Mouse (Mus musculus): ENCODE data around the gene Cyp2d26.
"Not testable (repeated sequence)": the region's sequence is repeated elsewhere in the genome, so short reads cannot be mapped to it uniquely, and the experiment has no call there.

The Cyp2d26 gene

DNA sequence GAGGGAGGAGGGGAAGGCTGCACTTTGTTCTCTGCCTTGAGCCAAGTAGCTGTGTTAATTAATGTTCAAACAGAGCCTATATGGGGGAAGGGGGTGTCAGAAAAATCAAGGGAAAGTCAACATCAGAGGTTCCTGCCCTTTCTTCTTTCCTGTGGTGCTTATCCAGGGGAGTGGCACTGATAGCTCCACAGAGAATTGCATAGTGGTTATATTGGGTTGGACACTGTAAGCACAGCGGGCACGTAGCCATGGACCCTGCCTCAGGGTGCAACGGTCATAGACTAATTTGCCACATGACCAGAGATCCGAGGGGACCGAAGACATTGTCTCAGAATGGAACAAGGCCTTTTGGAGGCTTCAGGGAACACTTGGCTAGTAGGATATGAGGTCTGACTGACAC lies at the start of gene Cyp2d26:
TSS of gene Cyp2d26 (minus strand) at position 18 of the 400 bp plus-strand sequence.
- DNase-seq (ENCODE audit: low read depth, low spot score) = no peak

DNA sequence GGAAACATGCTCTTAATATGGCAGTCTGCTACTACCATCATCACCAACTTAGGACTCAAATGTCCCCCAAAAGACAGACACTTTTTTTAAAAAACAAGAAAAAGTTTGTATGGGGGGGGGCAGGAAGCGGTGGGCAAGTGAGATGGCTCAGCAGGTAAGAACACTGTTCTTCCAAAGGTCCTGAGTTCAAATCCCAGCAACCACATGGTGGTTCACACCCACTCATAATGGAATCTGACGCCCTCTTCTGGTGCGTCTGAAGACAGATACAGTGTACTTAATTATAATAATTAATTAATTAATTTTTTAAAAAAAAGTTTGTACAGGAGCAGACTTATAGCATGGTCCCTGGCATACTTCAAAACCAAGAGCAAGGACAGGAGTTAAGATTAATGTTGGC lies 45.1 kb upstream of the Cyp2d26 start:
- DNase-seq (ENCODE audit: low read depth, low spot score) = no peak

DNA sequence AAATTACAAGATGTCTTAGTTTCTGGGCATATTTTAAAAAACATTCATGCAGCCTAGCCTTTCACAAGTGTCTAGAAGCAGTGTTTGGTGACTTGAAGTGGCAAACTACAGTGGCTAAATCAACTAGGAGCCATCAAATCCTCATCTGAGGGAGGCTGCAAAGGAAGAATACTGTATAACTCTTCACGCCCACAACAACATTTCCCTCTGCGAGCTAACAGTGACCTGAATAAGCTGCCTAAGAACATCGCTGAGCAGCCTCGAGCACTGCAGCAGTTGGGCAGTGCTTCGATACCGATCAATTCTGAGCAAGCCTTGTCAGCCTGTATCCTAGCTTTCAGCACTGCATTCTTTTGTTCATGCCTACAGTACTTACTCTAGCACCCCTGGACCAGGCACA lies 35.8 kb upstream of the Cyp2d26 start:
- no peak for DNase-seq (ENCODE audit: low read depth, low spot score)

DNA sequence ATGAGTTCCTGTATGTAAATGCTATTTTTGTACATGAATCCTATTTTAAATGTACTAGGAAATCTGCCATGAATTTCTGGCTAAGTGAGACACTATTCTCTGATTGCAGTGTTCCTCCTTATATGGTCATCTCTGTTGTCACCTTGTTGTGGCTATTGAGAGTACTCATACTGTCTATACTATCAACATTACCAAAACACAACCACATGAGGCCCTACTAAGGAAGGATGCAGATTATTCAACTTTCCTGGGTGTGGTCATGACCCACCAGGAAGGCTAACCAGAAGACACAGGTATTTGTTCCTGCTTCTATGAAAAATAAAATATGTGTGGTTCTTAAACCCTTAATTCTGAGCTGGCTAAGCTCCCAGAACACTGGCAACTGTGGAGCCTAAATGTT lies 31.8 kb upstream of the Cyp2d26 start:
- no peak for DNase-seq (ENCODE audit: low read depth, low spot score)

DNA sequence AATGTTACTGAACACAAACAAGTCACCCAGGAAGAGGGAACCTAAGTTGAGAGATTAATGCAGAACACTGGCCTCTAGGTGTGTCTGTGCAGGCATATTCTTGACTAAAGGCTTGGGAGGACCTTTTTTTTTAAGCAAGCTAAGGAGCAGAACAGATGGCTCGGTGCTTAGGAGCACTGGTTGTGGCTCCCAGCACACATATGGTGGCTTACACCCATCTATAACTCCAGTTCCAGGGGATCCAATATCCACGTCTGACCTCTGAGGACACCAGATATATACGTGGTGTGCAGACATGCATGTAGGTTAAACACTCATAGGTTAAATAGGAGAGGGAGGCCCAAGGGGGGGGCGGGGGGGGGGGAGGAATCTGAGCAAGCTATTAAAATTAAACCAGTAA lies 28.3 kb upstream of the Cyp2d26 start:
- DNase-seq (ENCODE audit: low read depth, low spot score) = no peak

DNA sequence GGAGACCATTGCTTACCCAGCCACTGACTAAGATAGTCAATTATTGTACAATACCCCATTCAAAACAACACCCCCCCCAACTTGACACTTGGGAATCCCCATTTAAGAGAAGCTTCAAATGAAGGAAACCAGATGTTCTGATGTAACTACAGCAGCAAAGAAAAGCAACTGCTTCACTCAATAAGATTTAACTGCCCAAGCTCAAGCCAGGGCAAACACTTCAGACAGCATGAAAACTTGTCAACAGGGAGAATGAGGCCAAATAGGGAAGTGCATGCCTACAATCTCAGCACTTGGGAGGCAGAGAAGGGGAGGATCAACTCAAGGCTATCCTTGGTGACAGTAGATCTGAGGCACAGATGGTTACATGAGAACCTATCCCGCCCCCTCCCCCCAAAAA lies 27.6 kb upstream of the Cyp2d26 start:
- no peak for DNase-seq (ENCODE audit: low read depth, low spot score)

DNA sequence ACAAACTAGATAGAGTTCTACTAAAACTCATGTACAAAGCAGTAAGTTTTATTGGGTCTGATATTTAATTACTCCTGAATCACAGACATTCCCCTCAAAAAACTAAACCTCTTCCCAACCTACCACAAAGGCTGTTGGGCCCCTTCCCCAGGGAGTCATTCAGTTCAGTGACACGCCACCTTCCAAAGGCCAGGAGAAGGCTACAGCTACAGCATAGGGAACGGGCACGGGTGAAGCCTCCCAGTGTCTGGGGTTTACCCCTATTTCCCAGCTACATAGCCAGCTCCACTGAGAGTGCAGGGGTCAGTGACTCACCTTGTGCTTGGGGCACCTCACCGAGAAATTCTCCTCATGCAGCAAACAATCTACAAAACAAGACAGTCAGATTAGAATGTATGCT lies 21.2 kb upstream of the Cyp2d26 start:
- no peak for DNase-seq (ENCODE audit: low read depth, low spot score)

DNA sequence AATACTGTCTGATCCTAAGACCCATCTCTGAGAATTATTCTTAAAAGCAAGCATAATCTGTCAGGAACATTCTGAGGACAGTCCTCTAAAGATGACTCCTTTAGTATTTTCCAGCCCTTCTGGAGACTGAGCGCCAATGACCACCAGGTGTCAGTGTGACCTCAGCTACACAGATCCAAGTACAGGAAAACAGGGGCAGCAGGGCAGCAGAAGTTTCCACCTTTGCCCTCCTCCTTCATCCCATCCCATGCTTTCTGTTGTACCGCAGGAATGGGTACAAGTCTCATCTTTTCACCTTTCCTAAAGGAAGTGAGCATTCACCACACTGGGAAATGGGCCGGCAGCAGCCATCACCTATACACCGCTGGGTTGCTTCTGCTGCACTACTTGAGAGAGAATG lies 20.7 kb upstream of the Cyp2d26 start:
- DNase-seq (ENCODE audit: low read depth, low spot score) = peak; percentile 74

DNA sequence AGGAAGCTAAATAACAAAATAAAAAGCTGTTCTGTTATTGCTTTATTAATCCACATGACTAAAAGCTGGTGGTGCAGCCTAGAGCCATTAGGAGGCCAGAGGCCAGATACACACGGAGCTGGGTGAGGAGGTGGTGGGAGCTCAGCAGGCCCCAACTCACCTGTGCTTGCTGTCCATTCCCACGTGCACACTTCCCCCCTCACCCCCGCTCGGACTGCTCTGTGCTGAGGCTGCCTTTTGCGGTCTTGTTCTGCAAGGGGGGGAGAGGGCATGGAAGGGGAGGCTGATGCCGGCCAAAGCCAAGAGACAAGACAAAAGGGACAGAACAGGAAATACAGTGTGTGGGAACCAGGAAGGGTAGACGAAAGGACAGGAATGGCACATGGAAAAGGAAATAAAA lies 20.2 kb upstream of the Cyp2d26 start:
- no peak for DNase-seq (ENCODE audit: low read depth, low spot score)

DNA sequence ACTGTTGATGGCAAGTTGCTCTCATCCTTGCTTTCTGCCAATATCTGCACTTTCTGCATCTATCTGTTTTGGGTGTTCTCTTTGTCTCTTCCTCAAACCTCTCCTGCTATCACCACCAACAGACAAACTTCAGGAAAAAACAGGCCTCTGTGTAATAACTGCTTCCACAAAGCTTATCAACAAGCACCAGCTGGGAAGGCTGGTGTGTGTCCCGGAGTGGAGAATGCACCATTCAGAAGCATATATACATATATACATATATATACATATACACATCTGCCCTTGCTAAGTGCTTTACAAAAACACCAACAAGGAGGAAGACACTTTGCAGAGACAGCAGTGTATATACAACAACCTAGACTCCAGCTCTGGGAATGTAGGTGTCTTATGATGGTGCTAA lies 16.5 kb upstream of the Cyp2d26 start:
- no peak for DNase-seq (ENCODE audit: low read depth, low spot score)

DNA sequence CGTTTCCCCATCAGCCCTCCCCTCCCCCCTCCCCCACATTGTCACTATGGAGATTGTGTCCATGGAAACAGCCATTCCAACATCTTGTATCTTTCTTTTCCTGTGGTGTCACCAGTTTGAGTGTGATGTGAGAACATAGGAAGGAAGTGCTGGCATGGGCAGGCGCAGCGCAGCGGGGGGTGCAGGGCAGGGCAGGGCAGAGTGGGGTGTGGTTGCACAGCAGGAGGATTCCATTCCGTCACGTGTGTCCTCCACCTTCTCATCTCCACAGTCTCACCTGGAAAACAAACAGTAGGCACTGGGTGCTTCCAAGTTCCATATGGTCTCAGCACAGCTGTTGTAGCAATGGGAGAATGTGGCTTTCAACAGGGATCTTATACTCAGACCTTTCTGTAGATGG lies 15.4 kb upstream of the Cyp2d26 start:
- peak; percentile 67 for DNase-seq (ENCODE audit: low read depth, low spot score)

DNA sequence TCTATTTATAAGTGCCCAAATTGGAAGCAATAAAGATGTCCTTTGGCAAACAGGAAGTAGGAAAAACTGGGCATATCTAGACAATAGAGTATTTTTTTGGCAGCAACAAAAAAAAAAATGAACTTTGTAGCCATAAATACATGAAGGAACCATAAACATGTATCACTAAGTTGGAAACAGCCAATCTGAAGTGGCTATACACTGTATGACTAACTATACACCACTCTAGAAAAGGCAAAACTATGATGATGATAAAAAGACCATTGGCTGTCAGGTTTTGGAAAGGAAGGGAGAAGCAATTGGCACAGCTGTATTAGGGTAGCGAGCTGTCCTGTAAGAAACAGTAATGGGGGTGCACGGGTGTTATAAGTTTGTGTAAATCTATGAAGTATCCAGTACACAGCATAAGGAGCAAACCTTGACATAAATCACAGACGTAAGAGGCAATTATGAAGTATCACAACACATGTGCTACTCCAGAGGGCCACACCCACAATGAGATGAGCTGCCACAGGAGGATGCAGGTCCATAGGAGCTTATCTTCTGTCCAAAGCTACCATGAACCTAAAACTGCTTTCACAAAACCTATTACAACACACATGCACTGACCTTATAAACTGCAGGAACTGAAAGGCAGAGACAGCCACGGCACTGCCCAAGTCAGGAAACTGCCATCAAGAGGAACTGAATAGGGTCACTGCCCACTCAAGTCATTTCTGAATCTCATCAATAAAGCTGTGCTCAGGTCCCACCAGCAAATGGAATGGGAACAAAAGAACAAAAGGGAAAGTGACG lies 13.1 kb upstream of the Cyp2d26 start:
- DNase-seq (ENCODE audit: low read depth, low spot score) = no peak

DNA sequence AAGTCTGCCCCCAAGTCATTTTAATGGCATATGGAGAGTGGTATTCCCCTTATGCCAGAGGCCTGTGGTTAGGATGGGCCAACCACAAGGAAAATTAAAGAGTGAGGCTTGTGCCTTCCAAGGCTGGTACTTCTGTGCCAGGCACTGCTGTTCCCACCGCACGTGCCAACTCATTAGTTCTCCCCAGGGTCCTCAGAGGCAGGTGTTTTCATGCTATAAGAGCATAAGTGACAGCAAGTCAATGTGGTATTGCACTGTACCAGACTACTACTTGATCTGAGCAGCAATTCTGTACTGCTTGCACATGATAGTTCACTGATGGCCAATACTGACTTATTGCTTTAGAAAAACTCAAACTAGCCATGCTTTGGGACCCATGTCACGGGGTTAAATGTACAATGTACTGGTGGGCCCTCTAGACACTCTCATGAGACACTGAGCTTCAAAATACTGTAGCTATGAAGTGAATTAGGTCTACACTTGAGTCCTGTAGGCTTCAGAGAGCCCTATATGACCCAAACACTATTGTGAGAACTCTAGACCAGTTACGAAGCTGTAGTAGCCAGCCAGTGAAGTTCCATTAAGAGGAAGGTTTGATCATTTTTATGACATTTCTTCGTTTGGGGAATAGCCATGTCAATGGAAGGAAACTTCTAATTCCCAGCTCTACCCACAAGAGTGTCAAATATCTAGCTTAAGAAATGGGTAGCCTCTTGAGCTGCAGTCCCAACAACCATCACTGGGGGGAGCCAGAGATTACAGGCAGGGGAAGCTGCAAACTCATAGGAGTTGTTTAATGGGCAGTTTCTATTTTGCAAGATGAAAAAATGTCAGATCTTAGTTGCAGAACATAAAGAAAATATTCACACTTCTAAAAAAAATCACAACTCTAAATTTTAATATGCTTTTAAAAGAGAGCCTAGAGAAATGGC lies 10.9 kb upstream of the Cyp2d26 start:
- DNase-seq (ENCODE audit: low read depth, low spot score) = peak; percentile 71

DNA sequence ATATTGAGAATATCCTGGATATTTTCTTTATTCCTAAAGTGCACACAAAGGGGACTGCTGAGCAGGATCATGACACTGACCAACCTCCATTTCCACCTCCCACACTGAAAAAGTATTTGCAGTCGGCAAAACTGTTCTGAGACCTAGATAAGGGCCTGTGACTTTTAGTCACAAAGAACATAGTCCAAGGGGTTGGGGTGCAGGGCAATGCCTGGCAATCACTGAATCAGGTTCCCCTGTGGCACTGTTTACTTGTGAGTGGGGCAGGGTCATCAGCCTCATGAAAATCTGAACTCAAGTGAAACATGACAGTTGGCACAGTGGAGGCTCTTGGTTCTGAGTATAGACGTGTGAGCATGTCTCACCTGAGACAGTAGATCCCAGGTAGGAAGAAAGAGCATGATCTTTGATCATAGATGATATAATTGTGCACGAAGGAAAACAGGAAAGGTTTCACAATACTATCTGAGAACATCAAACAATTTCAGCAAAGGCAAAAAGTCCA lies 1.9 kb upstream of the Cyp2d26 start:
- DNase-seq (ENCODE audit: low read depth, low spot score) = no peak

DNA sequence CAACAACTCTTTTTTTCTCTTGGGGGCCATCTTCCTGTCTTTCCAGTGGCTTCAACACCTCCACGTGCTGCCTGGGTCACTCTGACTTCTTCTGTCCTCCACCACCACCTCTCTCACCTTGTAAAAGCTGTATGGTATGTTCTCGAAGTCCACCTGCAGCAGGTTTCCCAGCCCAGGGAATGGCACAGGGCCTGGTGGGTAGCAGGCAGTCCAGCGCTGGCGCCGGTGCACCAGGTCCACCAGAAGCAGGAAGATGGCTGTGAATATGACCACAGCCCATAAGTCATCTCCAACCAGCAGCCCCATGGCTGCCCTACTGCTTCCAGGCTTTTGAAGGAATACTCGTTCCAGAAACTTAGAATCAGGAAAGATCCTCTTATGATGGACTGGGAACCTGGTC lies 226 bp downstream of the Cyp2d26 start:
- DNase-seq (ENCODE audit: low read depth, low spot score) = no peak

DNA sequence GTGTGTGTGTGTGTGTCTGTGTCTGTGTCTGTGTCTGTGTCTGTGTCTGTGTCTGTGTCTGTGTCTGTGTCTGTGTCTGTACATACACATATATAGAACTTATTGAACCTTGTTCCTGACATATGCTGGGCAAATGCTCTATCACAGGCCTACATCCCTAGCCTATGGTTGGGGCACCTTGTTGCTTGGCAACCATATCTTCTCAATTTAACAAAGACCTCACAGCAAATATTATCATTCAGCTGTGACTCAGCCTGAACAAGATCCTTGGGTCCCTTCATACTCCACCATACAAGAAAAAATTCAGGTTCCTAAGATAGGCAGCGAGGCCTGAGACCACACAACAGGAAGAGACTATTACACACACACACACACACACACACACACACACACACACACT lies 640 bp downstream of the Cyp2d26 start:
- DNase-seq (ENCODE audit: low read depth, low spot score) = no peak

DNA sequence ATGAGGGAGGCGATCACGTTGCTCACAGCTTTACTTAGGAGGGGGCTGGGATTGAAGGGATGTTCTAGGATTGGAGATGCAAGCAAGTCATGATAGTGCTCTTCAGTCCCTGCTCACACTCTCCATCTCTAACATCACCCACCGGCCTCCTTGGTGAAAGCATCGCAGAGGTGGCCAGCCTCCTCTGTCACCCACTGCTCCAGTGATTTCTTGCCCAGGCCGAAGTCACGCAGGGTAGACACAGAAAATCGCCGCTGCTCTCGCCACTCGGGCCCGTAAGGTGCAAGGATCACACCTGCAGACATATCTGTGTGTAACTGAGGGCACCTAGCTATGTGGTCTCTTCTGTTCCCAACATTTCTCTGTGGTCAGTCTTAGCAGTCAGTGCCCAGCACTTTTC lies 1.5 kb downstream of the Cyp2d26 start:
- no peak for DNase-seq (ENCODE audit: low read depth, low spot score)

DNA sequence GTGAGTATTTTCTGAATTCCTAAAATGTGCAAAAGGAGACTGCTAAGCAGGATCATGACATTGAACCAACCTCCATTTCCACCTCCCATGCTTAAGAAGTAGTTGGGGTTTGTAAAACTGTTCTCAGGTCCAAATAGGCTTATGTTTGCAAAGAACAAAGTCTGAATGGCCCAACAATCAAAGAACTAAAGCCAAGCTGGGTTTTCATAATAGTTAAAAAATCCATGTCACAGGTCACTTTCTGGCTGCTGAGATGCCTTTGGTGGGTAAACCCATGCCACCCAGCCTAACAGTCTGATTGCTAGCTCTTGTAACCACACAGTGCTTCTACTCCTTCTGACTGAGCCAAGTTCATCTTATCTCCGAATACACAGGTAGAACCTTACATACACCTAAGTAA lies 9.5 kb downstream of the Cyp2d26 start:
- no peak for DNase-seq (ENCODE audit: low read depth, low spot score)

DNA sequence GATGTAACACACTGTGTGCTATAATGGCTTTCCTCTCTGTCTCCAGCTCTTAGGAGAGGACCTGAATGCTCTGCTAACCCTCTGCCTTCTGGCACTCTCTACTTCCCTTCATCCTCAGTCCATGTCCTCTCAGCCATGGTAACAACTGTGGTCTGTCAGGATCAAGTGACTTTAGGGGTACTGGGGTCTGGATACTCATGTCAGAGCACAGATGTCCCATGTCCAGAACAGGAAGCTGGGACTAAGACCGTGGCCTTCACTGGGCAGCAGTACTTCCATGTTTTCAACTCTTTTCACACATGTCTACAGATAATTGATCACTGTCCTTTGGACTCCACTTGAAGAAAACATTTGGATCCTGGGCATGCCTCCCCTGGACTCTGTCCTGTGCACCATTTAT lies 10.3 kb downstream of the Cyp2d26 start:
- DNase-seq (ENCODE audit: low read depth, low spot score) = no peak

DNA sequence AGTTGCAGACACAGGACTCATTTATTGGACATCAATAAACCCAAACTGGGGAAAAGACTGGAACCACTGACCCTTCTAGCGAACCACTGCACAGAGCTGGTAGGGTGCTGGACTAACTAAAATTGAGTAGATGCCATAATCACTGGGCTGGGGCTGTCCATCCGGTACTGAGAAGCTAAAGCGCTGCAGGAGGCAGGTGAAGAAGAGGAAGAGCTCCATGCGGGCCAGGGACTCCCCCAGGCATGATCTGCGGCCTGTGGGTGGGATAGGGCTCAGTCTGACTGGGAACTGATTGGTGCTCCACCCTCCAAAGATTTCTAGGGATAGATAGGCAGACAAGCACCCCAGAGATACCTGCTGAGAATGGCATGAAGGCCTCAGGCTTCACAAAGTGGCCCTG lies 16.2 kb downstream of the Cyp2d26 start:
- DNase-seq (ENCODE audit: low read depth, low spot score) = not testable (repeated sequence)

DNA sequence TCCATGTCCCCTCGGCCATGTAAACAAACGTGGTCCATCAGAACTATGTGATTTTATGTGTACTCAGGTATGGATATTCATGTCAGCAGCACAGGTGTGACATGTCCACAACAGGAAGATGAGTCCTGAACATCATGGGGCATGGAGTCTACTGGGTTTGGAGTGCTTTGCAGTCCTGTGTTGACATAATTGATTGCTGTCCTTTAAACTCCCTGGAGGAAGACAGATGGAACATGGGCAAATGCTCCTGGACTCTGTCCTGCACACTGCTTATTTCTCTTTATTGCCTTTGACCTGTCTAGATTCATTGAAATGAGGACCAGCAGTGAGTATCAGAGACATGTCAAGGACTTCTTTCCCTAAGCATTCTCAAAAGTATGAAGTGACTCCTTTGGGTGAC lies 28.2 kb downstream of the Cyp2d26 start:
- no peak for DNase-seq (ENCODE audit: low read depth, low spot score)

DNA sequence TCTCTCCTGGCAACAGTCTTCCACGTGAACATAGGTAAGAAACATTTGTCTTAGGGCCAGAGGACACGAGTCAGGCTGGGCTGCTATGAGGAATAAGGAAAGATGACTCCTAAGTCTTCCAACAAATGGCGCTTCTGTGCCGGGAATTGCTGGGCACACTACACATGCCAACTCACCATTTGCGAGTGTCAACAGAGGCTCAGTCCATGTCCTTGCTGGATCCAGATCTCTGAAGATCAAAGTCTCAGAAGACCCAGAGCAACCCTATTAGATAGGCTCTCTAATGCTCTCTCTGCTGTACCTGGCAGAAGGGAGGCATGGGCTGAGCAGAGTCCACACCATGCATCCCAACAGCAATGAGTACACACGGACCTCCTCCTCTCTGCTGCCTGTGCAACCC lies 29.2 kb downstream of the Cyp2d26 start:
- DNase-seq (ENCODE audit: low read depth, low spot score) = no peak
